Mouse (Mus musculus) forebrain, embryonic 16.5 days (tissue): Measurements from ENCODE around the gene Nfix. TPM values are rescaled to one million over a fixed set of nuclear protein-coding genes. Genes with fewer than 3 reads are reported as not detected.

Experiments used
- ATAC-seq: fragments of 200-750 bp; cut with Nextera tagmentation; 2 replicates; pipeline ENCODE4 v1.8.0; 2017; ENCODE audit warnings: mild to moderate bottlenecking, moderate library complexity
- H3K27ac ChIP-seq: fragments of 300-500 bp; sonication (generic); 2 replicates; pipeline ENCODE4 v1.5.1; 2014; ENCODE audit warnings: low read length, control low read depth
- H3K27me3 ChIP-seq: fragments of 300-500 bp; sonication (generic); replicated peaks from 2 replicates; pipeline ENCODE4 v1.6.1; 2014; ENCODE audit warnings: low read length; ENCODE audit not compliant: control insufficient read depth, insufficient read depth
- H3K36me3 ChIP-seq: fragments of 300-500 bp; sonication (generic); 2 replicates; pipeline ENCODE4 v1.6.1; 2014; ENCODE audit not compliant: control insufficient read depth, insufficient read depth
- H3K4me1 ChIP-seq: fragments of 300-500 bp; sonication (generic); replicated peaks from 2 replicates; pipeline ENCODE4 v1.6.1; 2014; ENCODE audit warnings: low read length; ENCODE audit not compliant: control insufficient read depth, insufficient read depth
- H3K4me2 ChIP-seq: fragments of 300-500 bp; sonication (generic); 2 replicates; pipeline ENCODE4 v1.6.1; 2014; ENCODE audit warnings: mild to moderate bottlenecking, low read length, control low read depth
- H3K4me3 ChIP-seq: fragments of 300-500 bp; sonication (generic); replicated peaks from 2 replicates; pipeline ENCODE4 v1.5.1; 2014; ENCODE audit warnings: mild to moderate bottlenecking, low read length, control low read depth
- H3K9ac ChIP-seq: fragments of 300-500 bp; sonication (generic); replicated peaks from 2 replicates; pipeline ENCODE4 v1.6.1; 2014; ENCODE audit warnings: low read depth, low read length, control low read depth
- H3K9me3 ChIP-seq: fragments of 300-500 bp; sonication (generic); 2 replicates; pipeline ENCODE4 v1.6.1; 2016; ENCODE audit warnings: low read length; ENCODE audit not compliant: control insufficient read depth
- WGBS: fragments of 180-500 bp; shearing (Covaris S2); extraction: QIAGEN DNeasy Blood & Tissue Kit; methylation state at CpG from one replicate; pipeline ENCODE4 v1.1.7; 2014; 5-methylcytosine and 5-hydroxymethylcytosine counted together
- polyA plus RNA-seq: library from polyadenylated mRNA; unstranded; fragments of >200 nt; fragmentation: Nextera tagmentation; extraction: Ambion mirVana; gene quantifications from 2 replicates; pipeline ENCODE4 v1.2.1, GENCODE M21; 2015

Gene Nfix
- polyA plus RNA-seq = 440 and 546 TPM in 2 replicates

- ATAC-seq = peak; percentile 26
- no peaks in the 10 kb centered on the region for H3K27me3 ChIP-seq
- no peaks in the 10 kb centered on the region for H3K36me3 ChIP-seq
- peak within 1 kb of the TSS; percentile 73 for H3K4me2 ChIP-seq
- peak within 1 kb of the TSS; percentile 76 for H3K4me3 ChIP-seq
- under 1% methylated on average over 54 of the region's 125 CpGs for WGBS
- H3K4me1 ChIP-seq = peaks cover 49% of the 10 kb centered on the region
- H3K9ac ChIP-seq = peak within 1 kb of the TSS; percentile 98
- no peaks in the 10 kb centered on the region for H3K9me3 ChIP-seq
- peak within 1 kb of the TSS; percentile 99 for H3K27ac ChIP-seq
These were observed at the start of gene Nfix for GRCm38 (mm10) chr8:84799999-84800831. Gene Nfix, minus strand, starts transcription at chr8:84800344.

GRCm38 (mm10) chr8:84847684-84848435 lies 47.7 kb upstream of the Nfix start:
- H3K36me3 ChIP-seq = peaks cover 19% of the 10 kb centered on the region
- H3K4me2 ChIP-seq = peak overlapping the region; percentile 89
- 50% methylated on average over 6 of the region's 6 CpGs for WGBS
- no peaks in the 10 kb centered on the region for H3K27me3 ChIP-seq
- peaks cover 29% of the 10 kb centered on the region for H3K4me1 ChIP-seq
- no peak for ATAC-seq
- no peaks in the 10 kb centered on the region for H3K9me3 ChIP-seq
- H3K27ac ChIP-seq = peak overlapping the region; percentile 85
- H3K9ac ChIP-seq = peak overlapping the region; percentile 82
- peak overlapping the region; percentile 63 for H3K4me3 ChIP-seq

DNA sequence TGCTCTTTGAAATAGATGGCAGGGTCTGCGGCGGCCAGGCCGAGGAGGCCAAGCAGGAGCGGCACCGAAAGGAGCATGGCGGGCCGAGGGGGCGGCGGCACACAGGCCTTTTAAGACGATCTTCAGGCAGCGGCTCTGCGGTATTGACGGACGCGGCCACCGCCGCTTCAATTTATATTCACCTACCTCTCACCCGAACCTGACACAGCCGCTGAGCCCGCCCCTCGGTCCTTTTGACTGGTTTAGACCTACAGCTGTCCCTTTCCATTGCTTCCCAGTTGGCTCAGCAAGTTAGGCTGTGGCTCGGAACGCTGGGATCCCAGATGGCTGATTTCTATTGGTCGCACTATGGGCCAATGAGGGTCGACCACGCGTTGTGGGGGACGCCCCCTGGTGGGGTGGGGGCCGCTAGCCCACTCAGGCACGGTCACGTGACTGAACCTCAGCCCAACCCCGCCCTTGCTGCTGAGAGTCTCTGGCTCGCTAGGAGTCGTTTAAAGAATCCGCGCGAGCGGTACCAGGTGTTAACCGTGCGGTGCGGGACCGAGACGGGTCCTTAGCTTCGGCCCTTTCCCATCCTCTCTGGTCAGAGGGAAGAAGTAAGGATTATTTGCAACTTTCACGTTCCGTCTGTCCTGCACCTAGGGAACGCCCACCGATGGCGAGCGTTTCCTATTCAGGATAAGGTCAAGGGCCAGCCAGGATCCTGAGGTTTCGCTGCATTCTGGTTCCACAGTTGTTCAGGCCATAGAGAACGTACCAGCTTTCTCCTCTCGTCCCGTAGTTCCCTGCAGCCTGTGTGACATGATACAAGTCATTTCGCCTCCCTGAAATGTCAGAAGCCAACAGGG lies 46.8 kb upstream of the Nfix start, which contains the start of gene Calr:
TSS of gene Calr (minus strand) at position 213 of the 851 bp plus-strand sequence.
- peak; percentile 99 for ATAC-seq
- WGBS = under 1% methylated on average over 55 of the region's 55 CpGs
- Histone ChIP-seq H3K9me3 (no peaks in the 10 kb centered on the region), H3K4me2 (peak within 1 kb of the TSS; percentile 94), H3K9ac (peak within 1 kb of the TSS; percentile 93), H3K4me1 (peaks cover 34% of the 10 kb centered on the region), H3K27me3 (no peaks in the 10 kb centered on the region), H3K27ac (peak within 1 kb of the TSS; percentile 85), H3K4me3 (peak within 1 kb of the TSS; percentile 99), H3K36me3 (peaks cover 25% of the 10 kb centered on the region)

GRCm38 (mm10) chr8:84846094-84846721 lies 46.1 kb upstream of the Nfix start:
- ATAC-seq = peak; percentile 22
- H3K4me1 ChIP-seq = peaks cover 34% of the 10 kb centered on the region
- H3K27ac ChIP-seq = peak overlapping the region; percentile 78
- peaks cover 30% of the 10 kb centered on the region for H3K36me3 ChIP-seq
- H3K9me3 ChIP-seq = no peaks in the 10 kb centered on the region
- H3K4me3 ChIP-seq = peak overlapping the region; percentile 99
- WGBS = under 1% methylated on average over 30 of the region's 30 CpGs
- peak overlapping the region; percentile 94 for H3K4me2 ChIP-seq
- peak overlapping the region; percentile 93 for H3K9ac ChIP-seq
- H3K27me3 ChIP-seq = no peaks in the 10 kb centered on the region

DNA sequence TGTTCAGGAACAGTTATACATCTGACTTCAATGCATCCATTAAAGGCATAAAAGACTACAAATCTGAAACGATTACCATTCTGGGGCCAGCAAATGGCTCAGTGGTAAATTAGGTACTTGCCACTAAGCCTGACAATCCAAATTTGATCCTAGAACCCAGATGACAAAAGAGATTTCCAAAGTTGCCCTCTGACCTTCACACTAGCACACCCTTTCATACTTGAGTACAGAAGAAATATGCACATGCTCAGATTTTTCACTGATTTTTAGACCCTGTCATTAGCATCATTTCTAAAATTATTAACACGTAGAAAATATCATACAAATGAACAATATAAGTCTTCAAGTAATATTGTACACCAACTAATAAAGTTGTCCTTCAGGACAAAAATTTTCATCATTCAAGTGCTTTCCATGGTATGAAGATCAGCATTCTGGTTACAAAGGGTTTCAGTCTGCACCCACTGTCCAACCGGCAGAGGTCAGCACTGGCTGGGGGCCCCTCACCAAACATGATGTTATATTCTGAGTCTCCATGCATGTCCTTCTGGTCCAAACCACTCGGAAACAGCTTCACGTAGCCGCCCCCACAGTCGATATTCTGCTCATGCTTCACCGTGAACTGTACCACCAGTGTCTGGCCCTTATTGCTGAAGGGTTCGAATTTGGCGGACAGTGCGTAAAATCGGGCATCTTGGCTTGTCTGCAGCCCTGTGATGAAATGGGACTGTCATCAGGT lies 45.4 kb upstream of the Nfix start:
- Histone ChIP-seq H3K9me3 (no peaks in the 10 kb centered on the region), H3K4me1 (peaks cover 34% of the 10 kb centered on the region), H3K4me3 (peak overlapping the region; percentile 99), H3K27me3 (no peaks in the 10 kb centered on the region), H3K36me3 (peaks cover 32% of the 10 kb centered on the region), H3K9ac (peak overlapping the region; percentile 93), H3K27ac (peak overlapping the region; percentile 78; the same call in 1 of the 2 replicates), H3K4me2 (peak overlapping the region; percentile 94)
- 12% methylated on average over 12 of the region's 12 CpGs for WGBS
- ATAC-seq = no peak

GRCm38 (mm10) chr8:84844397-84845070 lies 44.4 kb upstream of the Nfix start:
- no peaks in the 10 kb centered on the region for H3K27me3 ChIP-seq
- peak overlapping the region; percentile 7 for H3K9ac ChIP-seq
- peak overlapping the region; percentile 94 for H3K4me2 ChIP-seq
- peak overlapping the region; percentile 99 for H3K4me3 ChIP-seq
- H3K36me3 ChIP-seq = peaks cover 32% of the 10 kb centered on the region
- ATAC-seq = no peak
- WGBS = 91% methylated on average over 9 of the region's 9 CpGs
- H3K9me3 ChIP-seq = no peaks in the 10 kb centered on the region
- no peak overlapping the region for H3K27ac ChIP-seq
- H3K4me1 ChIP-seq = peaks cover 38% of the 10 kb centered on the region

DNA sequence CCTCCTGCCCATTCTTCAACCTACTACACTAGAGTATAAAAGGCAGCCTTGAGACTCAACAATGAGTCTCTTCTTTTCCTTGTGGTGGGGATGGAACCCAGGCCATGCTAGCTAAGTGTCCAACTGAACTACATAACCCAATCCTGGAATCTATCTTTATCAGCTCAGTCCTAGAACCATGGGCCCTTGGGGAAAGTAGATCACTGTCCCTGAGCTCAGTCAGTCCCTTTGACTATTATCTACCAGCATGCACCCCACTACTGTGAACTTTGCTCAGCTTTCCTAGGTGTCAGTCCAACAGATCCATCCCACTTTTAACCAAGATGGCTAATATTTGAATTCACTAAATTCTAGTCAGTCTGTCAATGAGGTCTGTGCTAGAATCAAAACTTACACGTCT lies 41.4 kb upstream of the Nfix start:
- ATAC-seq = no peak
- peaks cover 31% of the 10 kb centered on the region for H3K4me1 ChIP-seq
- no peak overlapping the region for H3K27ac ChIP-seq
- H3K9ac ChIP-seq = no peak overlapping the region
- H3K4me2 ChIP-seq = no peak overlapping the region
- H3K4me3 ChIP-seq = no peak overlapping the region
- peaks cover 46% of the 10 kb centered on the region for H3K36me3 ChIP-seq
- 88% methylated on average over 1 of the region's 1 CpGs for WGBS
- H3K27me3 ChIP-seq = no peaks in the 10 kb centered on the region
- H3K9me3 ChIP-seq = no peaks in the 10 kb centered on the region
